Mouse (Mus musculus) right cerebral cortex, postnatal 25 days (tissue): ENCODE data around the gene Hdac10.
A peak's percentile ranks its signal among the peaks of the same experiment; 100 is the strongest.

Source experiments
- DNase-seq: peaks from one replicate; pipeline ENCODE4 v3.0.0; 2022

Gene Hdac10

GRCm38 (mm10) chr15:89118007-89118406 is 10.5 kb downstream of the Hdac10 start:
- no peak for DNase-seq

- no peak for DNase-seq
These were observed 18.4 kb downstream of the Hdac10 start for GRCm38 (mm10) chr15:89110147-89110546.

GRCm38 (mm10) chr15:89106976-89107375 is 21.5 kb downstream of the Hdac10 start:
- DNase-seq = no peak

GRCm38 (mm10) chr15:89106073-89106472 is 22.4 kb downstream of the Hdac10 start:
- DNase-seq = no peak

GRCm38 (mm10) chr15:89104425-89104824 is 24.1 kb downstream of the Hdac10 start:
- no peak for DNase-seq

- no peak for DNase-seq
These were observed 24.6 kb downstream of the Hdac10 start for GRCm38 (mm10) chr15:89103921-89104320.

GRCm38 (mm10) chr15:89102646-89103045 is 25.9 kb downstream of the Hdac10 start:
- no peak for DNase-seq

GRCm38 (mm10) chr15:89100823-89101222 is 27.7 kb downstream of the Hdac10 start:
- no peak for DNase-seq

GRCm38 (mm10) chr15:89098616-89099015 is 29.9 kb downstream of the Hdac10 start:
- DNase-seq = no peak

- no peak for DNase-seq
These were observed 31.1 kb downstream of the Hdac10 start for GRCm38 (mm10) chr15:89097450-89097849.

GRCm38 (mm10) chr15:89092181-89092580 is 36.3 kb downstream of the Hdac10 start:
- no peak for DNase-seq

GRCm38 (mm10) chr15:89090662-89091061 is 37.8 kb downstream of the Hdac10 start:
- DNase-seq = no peak

GRCm38 (mm10) chr15:89089248-89090051 is 39.0 kb downstream of the Hdac10 start:
- peak; percentile 45 for DNase-seq

- peak; percentile 91 for DNase-seq
These were observed 39.8 kb downstream of the Hdac10 start, which contains the start of gene Selenoo for GRCm38 (mm10) chr15:89088607-89089247. TSS of gene Selenoo (plus strand) at chr15:89089084.

GRCm38 (mm10) chr15:89084826-89085225 is 43.7 kb downstream of the Hdac10 start:
- no peak for DNase-seq

GRCm38 (mm10) chr15:89083906-89084305 is 44.6 kb downstream of the Hdac10 start:
- no peak for DNase-seq

- DNase-seq = no peak
These were observed 50.2 kb downstream of the Hdac10 start for GRCm38 (mm10) chr15:89078208-89078836.

- peak; percentile 48 for DNase-seq
These were observed 52.3 kb downstream of the Hdac10 start for GRCm38 (mm10) chr15:89076156-89076731.

- peak; percentile 84 for DNase-seq
These were observed 52.9 kb downstream of the Hdac10 start for GRCm38 (mm10) chr15:89075478-89076147.

GRCm38 (mm10) chr15:89074613-89075477 is 53.7 kb downstream of the Hdac10 start, which contains the start of gene Trabd:
TSS of gene Trabd (plus strand) at chr15:89075124.
- no peak for DNase-seq

GRCm38 (mm10) chr15:89073993-89074603 is 54.4 kb downstream of the Hdac10 start:
- DNase-seq = peak; percentile 40
